Mouse (Mus musculus) forebrain, postnatal 0 days (tissue): ENCODE measurements around the gene Kirrel3. TPM values are rescaled to one million over a fixed set of nuclear protein-coding genes. Genes with fewer than 3 reads are reported as not detected.

Experiments used
- ATAC-seq: fragments of 200-750 bp; cut with Nextera tagmentation; 2 replicates; pipeline ENCODE4 v1.8.0; 2017; ENCODE audit warnings: mild to moderate bottlenecking, moderate library complexity
- DNase-seq: peaks from one replicate; pipeline ENCODE4 v3.0.0-alpha.2; 2015
- H3K27ac ChIP-seq: fragments of 300-500 bp; sonication (generic); 2 replicates; pipeline ENCODE4 v1.5.1; 2014; ENCODE audit warnings: low read depth, mild to moderate bottlenecking, antibody characterized with exemption, low read length, moderate library complexity, mixed read lengths
- H3K27me3 ChIP-seq: fragments of 300-500 bp; sonication (generic); 2 replicates; pipeline ENCODE4 v1.6.1; 2014; ENCODE audit warnings: mild to moderate bottlenecking, low read length, mixed read lengths; ENCODE audit not compliant: insufficient read depth
- H3K36me3 ChIP-seq: fragments of 300-500 bp; sonication (generic); 2 replicates; pipeline ENCODE4 v1.6.1; 2014; ENCODE audit warnings: mild to moderate bottlenecking, moderate library complexity; ENCODE audit not compliant: insufficient read depth
- H3K4me1 ChIP-seq: fragments of 300-500 bp; sonication (generic); 2 replicates; pipeline ENCODE4 v1.6.1; 2014; ENCODE audit warnings: antibody characterized with exemption; ENCODE audit not compliant: insufficient read depth
- H3K4me2 ChIP-seq: fragments of 300-500 bp; sonication (generic); 2 replicates; pipeline ENCODE4 v1.6.1; 2014; ENCODE audit warnings: low read depth, mild to moderate bottlenecking, moderate library complexity
- H3K4me3 ChIP-seq: fragments of 300-500 bp; sonication (generic); 2 replicates; pipeline ENCODE4 v1.5.1; 2014; ENCODE audit warnings: low read depth, low read length, mixed read lengths
- H3K9ac ChIP-seq: fragments of 300-500 bp; sonication (generic); 2 replicates; pipeline ENCODE4 v1.6.1; 2014; ENCODE audit warnings: mild to moderate bottlenecking
- H3K9me3 ChIP-seq: fragments of 300-500 bp; sonication (generic); 2 replicates; pipeline ENCODE4 v1.6.1; 2016; ENCODE audit warnings: low read length
- CTCF ChIP-seq: sonication (generic); IDR thresholded peaks from 2 replicates; pipeline ENCODE4 v1.5.1; 2016; ENCODE audit warnings: antibody characterized with exemption, control low read depth, low read depth
- WGBS: fragments of 180-500 bp; shearing (Covaris S2); extraction: QIAGEN DNeasy Blood & Tissue Kit; methylation state at CpG from one replicate; pipeline ENCODE4 v1.1.7; 2014; 5-methylcytosine and 5-hydroxymethylcytosine counted together
- polyA plus RNA-seq: library from polyadenylated mRNA; unstranded; fragments of >200 nt; fragmentation: Nextera tagmentation; extraction: Ambion mirVana; gene quantifications from 2 replicates; pipeline ENCODE4 v1.2.1, GENCODE M21; 2015
- total RNA-seq: library from RNA; depleted of rRNA; stranded (reverse); fragments of >200 nt; gene quantifications from 2 replicates; pipeline ENCODE4 v1.2.3, GENCODE M21; 2014

Gene Kirrel3
- total and polyA plus RNA-seq, 2 experiments from 2014 or later, result 35.3 to 57.6 TPM

DNA sequence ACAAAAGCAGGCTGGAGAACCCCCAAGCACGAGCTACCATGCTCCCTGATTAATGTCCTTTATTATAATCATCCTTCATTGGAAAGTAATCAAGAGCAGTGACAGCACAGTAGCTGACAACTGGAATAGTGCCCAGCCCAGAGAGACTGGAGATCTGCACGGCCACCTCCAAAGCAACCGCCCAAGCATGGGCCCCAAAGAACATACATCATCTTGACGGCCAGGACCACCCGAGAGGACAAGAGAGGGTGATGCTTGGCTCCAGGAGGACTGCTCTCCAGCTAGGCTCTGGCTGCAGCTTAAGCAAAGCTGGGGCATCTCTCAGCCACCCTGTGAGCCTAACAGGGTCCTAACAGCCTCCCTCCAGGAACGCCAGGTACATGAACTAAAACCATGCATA is 482.1 kb downstream of the Kirrel3 start:
- Histone ChIP-seq H3K9me3 (no peaks in the 10 kb centered on the region), H3K36me3 (no peaks in the 10 kb centered on the region), H3K9ac (no peak overlapping the region), H3K4me2 (no peak overlapping the region), H3K4me3 (no peak overlapping the region), H3K4me1 (peaks cover 9% of the 10 kb centered on the region; the same call in 1 of the 2 replicates), H3K27ac (no peak overlapping the region), H3K27me3 (no peaks in the 10 kb centered on the region)
- no peak for DNase-seq
- WGBS, result 53% methylated on average over 6 of the region's 6 CpGs
- no peak for ATAC-seq
- TF ChIP-seq CTCF, result no peak

DNA sequence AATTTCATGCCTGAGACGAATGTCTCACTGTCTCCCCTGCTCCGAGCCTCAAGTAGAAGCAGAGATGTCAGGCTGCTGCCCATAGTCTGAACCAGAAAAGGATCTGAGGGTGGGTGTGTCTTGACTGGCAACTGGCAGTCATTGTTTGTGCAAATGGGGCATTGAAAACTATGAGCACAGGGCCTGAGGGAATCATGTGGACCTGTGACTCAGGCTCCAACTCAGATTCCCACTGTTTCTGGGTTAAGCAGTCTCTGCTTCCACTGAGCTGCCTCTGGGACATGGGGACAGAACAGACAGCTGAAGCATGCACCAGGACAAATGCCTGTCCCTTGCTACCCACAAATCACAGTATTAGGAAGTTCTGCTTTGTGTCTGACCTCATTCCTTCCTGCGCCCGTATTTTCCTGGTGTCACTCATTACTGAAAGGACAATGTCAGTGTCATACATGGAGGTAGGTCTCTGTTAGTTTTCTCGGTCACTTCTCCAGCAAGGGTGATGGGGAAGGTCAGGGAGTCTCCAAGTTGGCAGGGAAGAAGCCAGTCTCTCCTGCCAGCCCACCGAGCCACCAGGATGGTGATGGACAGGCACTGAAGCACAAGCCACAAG is 484.3 kb downstream of the Kirrel3 start:
- DNase-seq, result no peak
- ATAC-seq, result no peak
- Histone ChIP-seq H3K36me3 (no peaks in the 10 kb centered on the region), H3K4me3 (no peak overlapping the region), H3K9ac (no peak overlapping the region), H3K4me1 (peaks cover 1% of the 10 kb centered on the region; the same call in 1 of the 2 replicates), H3K9me3 (no peaks in the 10 kb centered on the region), H3K27me3 (no peaks in the 10 kb centered on the region), H3K4me2 (no peak overlapping the region), H3K27ac (no peak overlapping the region)
- no peak for TF ChIP-seq CTCF
- 51% methylated on average over 6 of the region's 6 CpGs for WGBS

DNA sequence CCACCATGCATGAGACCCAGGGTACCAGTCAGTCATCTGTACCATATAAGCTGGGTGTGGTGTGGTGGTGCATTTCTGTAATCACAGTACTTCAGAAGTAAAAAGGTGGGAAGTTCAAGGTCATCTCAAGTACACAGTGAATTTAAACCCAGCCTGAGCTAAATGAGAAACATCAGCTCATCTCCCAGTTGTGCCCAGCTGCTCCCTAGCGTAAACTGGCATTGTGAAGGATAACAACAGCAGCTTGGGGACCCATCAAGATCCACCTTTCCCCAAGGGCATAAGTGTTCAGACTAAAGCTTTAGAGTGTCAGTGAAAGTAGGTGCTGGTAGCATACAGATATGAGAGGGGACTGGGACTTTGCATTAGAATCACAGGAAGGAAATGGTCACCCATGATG is 488.6 kb downstream of the Kirrel3 start:
- no peak overlapping the region for H3K4me2 ChIP-seq
- no peaks in the 10 kb centered on the region for H3K9me3 ChIP-seq
- WGBS, result 89% methylated on average over 1 of the region's 1 CpGs
- no peak for TF ChIP-seq CTCF
- ATAC-seq (no peak), DNase-seq (no peak)
- H3K4me3 ChIP-seq, result no peak overlapping the region
- H3K27me3 ChIP-seq, result no peaks in the 10 kb centered on the region
- no peaks in the 10 kb centered on the region for H3K4me1 ChIP-seq
- H3K27ac ChIP-seq, result no peak overlapping the region
- no peak overlapping the region for H3K9ac ChIP-seq
- H3K36me3 ChIP-seq, result no peaks in the 10 kb centered on the region

DNA sequence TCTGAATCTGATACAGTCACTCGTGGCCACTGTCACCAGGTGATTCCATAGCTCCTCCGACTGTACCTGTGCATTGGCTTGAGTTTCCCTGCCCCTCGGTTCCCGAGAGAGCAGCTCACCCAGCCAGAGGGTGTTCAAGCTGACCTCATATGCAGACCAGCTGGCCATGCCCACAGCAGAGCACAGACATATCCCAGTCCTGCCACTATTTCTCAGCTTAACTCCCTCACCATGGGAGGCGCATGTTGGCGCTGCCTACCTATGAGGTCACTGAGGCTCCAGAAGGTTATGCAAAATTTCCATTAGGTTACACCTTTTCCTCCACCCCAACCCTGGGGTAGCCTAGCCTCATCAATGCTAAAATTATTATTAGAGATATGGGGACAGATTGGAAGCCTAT is 489.6 kb downstream of the Kirrel3 start:
- Histone ChIP-seq H3K27me3 (no peaks in the 10 kb centered on the region), H3K4me3 (no peak overlapping the region), H3K4me1 (no peaks in the 10 kb centered on the region), H3K9me3 (no peaks in the 10 kb centered on the region), H3K27ac (no peak overlapping the region), H3K9ac (no peak overlapping the region), H3K36me3 (no peaks in the 10 kb centered on the region), H3K4me2 (no peak overlapping the region)
- WGBS, result 91% methylated on average over 6 of the region's 6 CpGs
- TF ChIP-seq CTCF, result no peak
- DNase-seq, result no peak
- no peak for ATAC-seq

DNA sequence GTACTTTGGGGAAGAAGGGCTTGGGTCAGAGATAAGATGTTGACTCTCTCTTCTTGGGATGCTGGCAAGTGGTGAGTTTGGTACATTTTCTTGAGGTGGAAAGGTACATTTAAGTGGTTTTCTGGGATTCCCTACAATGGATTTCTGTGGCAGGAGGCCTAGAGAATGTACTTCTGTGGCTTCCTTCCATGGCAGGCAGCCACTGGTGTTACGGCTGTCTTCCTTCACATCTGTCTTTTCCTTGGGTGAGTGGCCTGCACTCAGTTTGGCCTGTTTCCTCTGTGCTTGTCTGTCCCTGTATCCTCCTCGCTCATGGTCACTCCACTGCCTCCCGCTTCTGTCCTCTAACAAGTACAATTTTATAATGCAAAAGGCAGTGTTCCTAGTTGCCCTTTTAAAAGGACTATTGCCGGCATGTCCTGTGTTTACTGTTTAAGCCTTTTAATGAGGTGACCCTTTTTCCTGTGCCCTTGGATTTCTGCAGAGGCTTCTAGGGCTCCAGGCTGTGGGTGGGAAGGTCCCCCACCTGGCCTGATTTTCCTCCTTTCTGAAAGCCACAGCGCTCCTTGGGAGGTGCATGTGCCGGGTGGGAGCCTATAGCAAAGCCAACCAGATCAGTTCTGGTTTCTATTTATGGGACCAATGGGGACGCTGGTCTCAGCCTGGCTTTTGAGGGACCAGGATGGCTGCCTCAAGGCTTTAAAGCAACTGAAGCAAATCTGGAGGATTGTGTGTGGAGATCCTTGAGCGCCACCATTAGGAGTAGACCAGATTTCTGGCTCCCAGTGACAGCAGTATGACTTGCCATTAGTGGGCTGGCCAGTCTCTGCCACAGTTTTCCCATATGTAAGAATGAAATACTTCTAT is 491.1 kb downstream of the Kirrel3 start:
- Histone ChIP-seq H3K27ac (no peak overlapping the region), H3K36me3 (no peaks in the 10 kb centered on the region), H3K4me2 (no peak overlapping the region), H3K9ac (no peak overlapping the region), H3K4me3 (no peak overlapping the region), H3K4me1 (no peaks in the 10 kb centered on the region), H3K27me3 (no peaks in the 10 kb centered on the region), H3K9me3 (no peaks in the 10 kb centered on the region)
- no peak for DNase-seq
- WGBS, result 84% methylated on average over 8 of the region's 8 CpGs
- TF ChIP-seq CTCF, result no peak
- no peak for ATAC-seq

DNA sequence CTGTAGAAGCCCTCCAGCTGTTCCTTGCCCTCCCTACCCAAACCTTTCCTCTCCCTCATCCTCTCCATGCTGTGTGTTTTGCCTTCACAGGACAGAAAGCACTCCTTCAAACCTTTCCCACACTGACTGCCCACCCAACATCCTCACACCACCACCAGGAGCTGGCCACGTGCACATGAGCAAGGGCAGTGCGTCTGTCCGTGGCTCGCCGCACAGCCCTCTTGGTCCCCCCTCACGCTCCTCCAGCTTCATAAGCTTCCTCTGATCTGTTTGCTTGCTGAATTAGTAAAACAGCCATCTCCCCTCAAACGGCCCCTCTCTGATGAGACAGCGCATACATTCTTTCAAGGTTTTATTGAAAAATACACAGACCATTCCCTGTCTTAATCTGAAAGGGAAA is 492.0 kb downstream of the Kirrel3 start:
- H3K36me3 ChIP-seq, result no peaks in the 10 kb centered on the region
- H3K27me3 ChIP-seq, result no peaks in the 10 kb centered on the region
- TF ChIP-seq CTCF, result no peak
- H3K4me1 ChIP-seq, result no peaks in the 10 kb centered on the region
- no peak overlapping the region for H3K27ac ChIP-seq
- H3K9ac ChIP-seq, result no peak overlapping the region
- no peak overlapping the region for H3K4me3 ChIP-seq
- no peaks in the 10 kb centered on the region for H3K9me3 ChIP-seq
- 83% methylated on average over 8 of the region's 8 CpGs for WGBS
- H3K4me2 ChIP-seq, result no peak overlapping the region
- peak; percentile 23; the same call in 1 of the 2 replicates for ATAC-seq
- no peak for DNase-seq

DNA sequence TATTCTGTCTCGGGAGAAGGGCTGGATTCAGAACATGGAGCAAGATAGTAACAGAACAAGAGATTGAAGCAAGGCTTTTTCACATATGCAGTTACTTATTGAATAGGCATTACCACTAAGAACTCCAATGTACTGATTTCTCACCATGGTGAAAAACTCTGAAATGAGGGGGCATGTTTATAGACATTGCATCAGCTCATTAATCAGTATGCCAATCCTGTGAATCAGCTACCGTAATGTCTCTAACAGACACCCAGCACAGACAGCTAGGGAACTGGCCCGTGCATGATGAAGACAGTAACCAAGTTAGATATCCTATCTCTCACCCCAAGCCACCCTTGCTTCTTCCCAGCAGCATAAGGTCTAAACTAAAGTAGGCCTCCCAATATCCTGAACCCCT is 492.5 kb downstream of the Kirrel3 start:
- no peaks in the 10 kb centered on the region for H3K9me3 ChIP-seq
- ATAC-seq (no peak), DNase-seq (no peak)
- no peak overlapping the region for H3K27ac ChIP-seq
- H3K4me1 ChIP-seq, result no peaks in the 10 kb centered on the region
- WGBS, result 68% methylated on average over 3 of the region's 3 CpGs
- TF ChIP-seq CTCF, result no peak
- no peaks in the 10 kb centered on the region for H3K36me3 ChIP-seq
- H3K4me3 ChIP-seq, result no peak overlapping the region
- H3K4me2 ChIP-seq, result no peak overlapping the region
- no peaks in the 10 kb centered on the region for H3K27me3 ChIP-seq
- no peak overlapping the region for H3K9ac ChIP-seq
